Mouse (Mus musculus): Measurements from ENCODE around the gene Olfr119. TPM values are rescaled to one million over a fixed set of nuclear protein-coding genes. Genes with fewer than 3 reads are reported as not detected.
"Not testable (repeated sequence)": the region's sequence is repeated elsewhere in the genome, so short reads cannot be mapped to it uniquely, and the experiment has no call there.

Olfr119 gene
- not detected for total RNA-seq (2021)
- long read RNA-seq, experiment 1 = 0 reads
- long read RNA-seq, experiment 2 = 0 reads

- not testable (repeated sequence) for DNase-seq
These were observed at the start of gene Olfr119 for GRCm38 (mm10) chr17:37696264-37696663. Olfr119 (plus strand) TSS chr17:37696564.

GRCm38 (mm10) chr17:37663682-37664081 is 32.7 kb upstream of the Olfr119 start, which contains the start of gene Olfr117:
Olfr117 (minus strand) TSS chr17:37663782.
- DNase-seq = no peak

- no peak for DNase-seq
These were observed 29.7 kb upstream of the Olfr119 start, which contains the start of gene Olfr118 for GRCm38 (mm10) chr17:37666688-37667087. Olfr118 (plus strand) TSS chr17:37666988.

GRCm38 (mm10) chr17:37721508-37721907 is 25.1 kb downstream of the Olfr119 start, which contains the start of gene Olfr120:
Olfr120 (plus strand) TSS chr17:37721808.
- no peak for DNase-seq

GRCm38 (mm10) chr17:37738070-37738469 is 41.7 kb downstream of the Olfr119 start:
- no peak for DNase-seq

Other genes with a start within 250 kb of the Olfr119 start
- gene Olfr109, start 237.6 kb upstream of the Olfr119 start, total RNA-seq (2021) = not detected
- not detected for gene H2-M2, start 213.0 kb upstream of the Olfr119 start, total RNA-seq (2021)
- gene Olfr110, start 204.1 kb upstream of the Olfr119 start, total RNA-seq (2021) = not detected
- gene Olfr111, start 188.5 kb upstream of the Olfr119 start, total RNA-seq (2021) = not detected
- gene Olfr112, start 127.1 kb upstream of the Olfr119 start, total RNA-seq (2021) = not detected
- gene Olfr113, start 118.9 kb upstream of the Olfr119 start, total RNA-seq (2021) = not detected
- not detected for gene Olfr114, start 103.8 kb upstream of the Olfr119 start, total RNA-seq (2021)
- gene Olfr115, start 69.5 kb upstream of the Olfr119 start, total RNA-seq (2021) = under 1 TPM; 0.11 to 0.26 TPM
- not detected for gene Olfr116, start 69.4 kb upstream of the Olfr119 start, total RNA-seq (2021)
- not detected for gene Olfr117, start 32.8 kb upstream of the Olfr119 start, total RNA-seq (2021)
- gene Olfr118, start 29.6 kb upstream of the Olfr119 start, total RNA-seq (2021) = not detected
- not detected for gene Olfr120, start 25.2 kb downstream of the Olfr119 start, total RNA-seq (2021)
- not detected for gene Olfr121, start 52.3 kb downstream of the Olfr119 start, total RNA-seq (2021)
- not detected for gene Olfr122, start 72.0 kb downstream of the Olfr119 start, total RNA-seq (2021)
- not detected for gene Olfr123, start 97.0 kb downstream of the Olfr119 start, total RNA-seq (2021)
- not detected for gene Olfr124, start 103.3 kb downstream of the Olfr119 start, total RNA-seq (2021)
- gene Olfr125, start 136.4 kb downstream of the Olfr119 start, total RNA-seq (2021) = not detected
- not detected for gene Olfr126, start 150.9 kb downstream of the Olfr119 start, total RNA-seq (2021)
- gene Olfr127, start 203.9 kb downstream of the Olfr119 start, total RNA-seq (2021) = not detected
- gene Olfr128, start 224.0 kb downstream of the Olfr119 start, total RNA-seq (2021) = not detected